Mouse (Mus musculus) thymus, adult 2 months (tissue): ENCODE measurements around the gene Esr1.

Experiments
- CTCF ChIP-seq: fragments of 200-500 bp; IDR thresholded peaks from 2 replicates; pipeline ENCODE4 v1.5.1; 2012; ENCODE audit warnings: mild to moderate bottlenecking, control low read depth, low read length, moderate library complexity, borderline replicate concordance; ENCODE audit not compliant: control insufficient read depth, poor library complexity, insufficient read depth; ENCODE audit errors: extremely low read depth
- POLR2A ChIP-seq: fragments of 200-500 bp; IDR thresholded peaks from 2 replicates; pipeline ENCODE4 v1.6.1; 2012; ENCODE audit warnings: mild to moderate bottlenecking, low read length, control low read depth, moderate library complexity; ENCODE audit not compliant: control insufficient read depth, poor library complexity, insufficient read depth; ENCODE audit errors: extremely low read depth

DNA sequence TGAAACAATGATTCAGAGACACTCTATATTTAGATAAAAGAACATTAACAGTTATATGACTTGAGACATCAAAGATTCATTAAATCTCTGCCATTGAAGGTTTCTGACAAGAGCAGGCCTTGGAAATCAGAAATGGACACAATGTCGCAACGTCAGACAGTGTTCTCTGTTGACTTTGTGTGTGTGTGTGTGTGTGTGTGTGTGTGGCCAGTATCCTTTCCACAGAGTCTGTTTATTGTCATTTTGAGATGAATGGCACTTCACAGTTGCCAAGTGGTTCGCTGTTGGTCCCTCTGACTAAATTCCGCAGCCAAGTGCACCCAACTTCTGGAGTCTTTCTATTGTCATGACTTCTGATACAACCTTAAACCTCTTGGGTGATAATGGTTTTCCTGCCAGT lies 362.9 kb downstream of the Esr1 start:
- TF ChIP-seq CTCF: no peak
- no peak for TF ChIP-seq POLR2A
